Mouse (Mus musculus): ENCODE results near the gene Cpt1b. TPM values are rescaled to one million over a fixed set of nuclear protein-coding genes. Genes with fewer than 3 reads are reported as not detected.
A peak's percentile ranks its signal among the peaks of the same experiment; 100 is the strongest.

The Cpt1b gene
- polyA plus RNA-seq (2012; rRNA removed) = 374 and 414 TPM in 2 replicates

DNA sequence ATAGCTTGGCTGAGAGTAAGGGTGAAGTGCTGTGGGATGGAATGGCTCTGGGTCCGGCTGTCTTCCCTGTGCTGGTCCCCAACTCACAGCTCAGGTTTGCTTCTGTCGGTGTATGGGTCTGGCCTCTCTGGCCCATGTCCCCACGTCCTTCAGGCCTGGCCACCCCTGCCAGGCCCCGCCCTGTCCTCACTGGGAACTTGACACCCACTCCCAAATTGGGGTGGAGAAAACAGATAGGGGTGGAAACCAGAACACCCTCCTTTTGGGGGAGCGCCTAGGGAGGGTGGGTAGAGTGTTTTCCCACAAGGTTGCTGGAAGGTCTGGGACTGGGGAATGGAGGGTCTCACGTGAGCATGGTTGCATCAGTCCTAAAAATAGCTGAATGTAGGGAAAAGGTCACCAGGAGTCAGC is at the start of gene Cpt1b:
Gene Cpt1b (minus strand): TSS at position 153 of the 411 bp plus-strand sequence.
- Histone ChIP-seq H3K4me1 (ENCODE audit: control insufficient read depth, insufficient read depth, low read length) (peaks cover 19% of the 10 kb centered on the region), H3K27me3 (ENCODE audit: control insufficient read depth, insufficient read depth, low read length) (no peaks in the 10 kb centered on the region), H3K27ac (ENCODE audit: control insufficient read depth, insufficient read depth, low read depth, low read length) (peak within 1 kb of the TSS; percentile 90), H3K4me3 (ENCODE audit: control insufficient read depth, low read depth, low read length) (peak within 1 kb of the TSS; percentile 92), H3K36me3 (ENCODE audit: control insufficient read depth, insufficient read depth, low read length) (no peaks in the 10 kb centered on the region; the same call in 1 of the 2 replicates)
- TF ChIP-seq CTCF (IDR thresholded peaks at IDR 0.05; ENCODE audit: control insufficient read depth, insufficient read depth, insufficient replicate concordance, low read depth, low read length) (no peak), POLR2A (IDR thresholded peaks at IDR 0.05; ENCODE audit: control insufficient read depth, low read depth, low read length) (no peak)

GRCm38 (mm10) chr15:89475293-89475600 is 49.6 kb upstream of the Cpt1b start:
- Histone ChIP-seq H3K4me1 (ENCODE audit: control insufficient read depth, insufficient read depth, low read length) (peaks cover 26% of the 10 kb centered on the region), H3K4me3 (ENCODE audit: control insufficient read depth, low read depth, low read length) (peak overlapping the region; percentile 79), H3K27ac (ENCODE audit: control insufficient read depth, insufficient read depth, low read depth, low read length) (peak overlapping the region; percentile 63), H3K27me3 (ENCODE audit: control insufficient read depth, insufficient read depth, low read length) (no peaks in the 10 kb centered on the region), H3K36me3 (ENCODE audit: control insufficient read depth, insufficient read depth, low read length) (peaks cover 1% of the 10 kb centered on the region; the same call in 1 of the 2 replicates)
- TF ChIP-seq CTCF (IDR thresholded peaks at IDR 0.05; ENCODE audit: control insufficient read depth, insufficient read depth, insufficient replicate concordance, low read depth, low read length) (no peak), POLR2A (IDR thresholded peaks at IDR 0.05; ENCODE audit: control insufficient read depth, low read depth, low read length) (no peak)

- TF ChIP-seq POLR2A (IDR thresholded peaks at IDR 0.05; ENCODE audit: control insufficient read depth, low read depth, low read length) (peak; percentile 22; the same call in 1 of the 2 replicates), CTCF (IDR thresholded peaks at IDR 0.05; ENCODE audit: control insufficient read depth, insufficient read depth, insufficient replicate concordance, low read depth, low read length) (no peak)
- peaks cover 25% of the 10 kb centered on the region for H3K4me1 ChIP-seq (ENCODE audit: control insufficient read depth, insufficient read depth, low read length)
- H3K27me3 ChIP-seq (ENCODE audit: control insufficient read depth, insufficient read depth, low read length) = no peaks in the 10 kb centered on the region
- peak overlapping the region; percentile 79 for H3K4me3 ChIP-seq (ENCODE audit: control insufficient read depth, low read depth, low read length)
- peak overlapping the region; percentile 63 for H3K27ac ChIP-seq (ENCODE audit: control insufficient read depth, insufficient read depth, low read depth, low read length)
- peaks cover 1% of the 10 kb centered on the region; the same call in 1 of the 2 replicates for H3K36me3 ChIP-seq (ENCODE audit: control insufficient read depth, insufficient read depth, low read length)
Measured at GRCm38 (mm10) chr15:89474596-89475292, 49.1 kb upstream of the Cpt1b start.

- TF ChIP-seq CTCF (IDR thresholded peaks at IDR 0.05; ENCODE audit: control insufficient read depth, insufficient read depth, insufficient replicate concordance, low read depth, low read length) (no peak), POLR2A (IDR thresholded peaks at IDR 0.05; ENCODE audit: control insufficient read depth, low read depth, low read length) (no peak)
- peaks cover 1% of the 10 kb centered on the region; the same call in 1 of the 2 replicates for H3K36me3 ChIP-seq (ENCODE audit: control insufficient read depth, insufficient read depth, low read length)
- H3K27me3 ChIP-seq (ENCODE audit: control insufficient read depth, insufficient read depth, low read length) = no peaks in the 10 kb centered on the region
- H3K27ac ChIP-seq (ENCODE audit: control insufficient read depth, insufficient read depth, low read depth, low read length) = no peak overlapping the region
- peak overlapping the region; percentile 79 for H3K4me3 ChIP-seq (ENCODE audit: control insufficient read depth, low read depth, low read length)
- peaks cover 25% of the 10 kb centered on the region for H3K4me1 ChIP-seq (ENCODE audit: control insufficient read depth, insufficient read depth, low read length)
Measured at GRCm38 (mm10) chr15:89473921-89474320, 48.3 kb upstream of the Cpt1b start.

- Histone ChIP-seq H3K27ac (ENCODE audit: control insufficient read depth, insufficient read depth, low read depth, low read length) (no peak overlapping the region), H3K27me3 (ENCODE audit: control insufficient read depth, insufficient read depth, low read length) (no peaks in the 10 kb centered on the region), H3K4me1 (ENCODE audit: control insufficient read depth, insufficient read depth, low read length) (peaks cover 25% of the 10 kb centered on the region), H3K4me3 (ENCODE audit: control insufficient read depth, low read depth, low read length) (no peak overlapping the region), H3K36me3 (ENCODE audit: control insufficient read depth, insufficient read depth, low read length) (peaks cover 1% of the 10 kb centered on the region; the same call in 1 of the 2 replicates)
- TF ChIP-seq POLR2A (IDR thresholded peaks at IDR 0.05; ENCODE audit: control insufficient read depth, low read depth, low read length) (no peak), CTCF (IDR thresholded peaks at IDR 0.05; ENCODE audit: control insufficient read depth, insufficient read depth, insufficient replicate concordance, low read depth, low read length) (no peak)
Measured at GRCm38 (mm10) chr15:89473370-89473769, 47.7 kb upstream of the Cpt1b start.

- Histone ChIP-seq H3K4me1 (ENCODE audit: control insufficient read depth, insufficient read depth, low read length) (peaks cover 18% of the 10 kb centered on the region), H3K27me3 (ENCODE audit: control insufficient read depth, insufficient read depth, low read length) (no peaks in the 10 kb centered on the region), H3K4me3 (ENCODE audit: control insufficient read depth, low read depth, low read length) (no peak overlapping the region), H3K36me3 (ENCODE audit: control insufficient read depth, insufficient read depth, low read length) (0 out of 2 replicates have a peak, but pooled peaks cover 1% of the 10 kb centered on the region), H3K27ac (ENCODE audit: control insufficient read depth, insufficient read depth, low read depth, low read length) (no peak overlapping the region)
- no peak for TF ChIP-seq CTCF (IDR thresholded peaks at IDR 0.05; ENCODE audit: control insufficient read depth, insufficient read depth, insufficient replicate concordance, low read depth, low read length)
- TF ChIP-seq POLR2A (IDR thresholded peaks at IDR 0.05; ENCODE audit: control insufficient read depth, low read depth, low read length) = no peak
Measured at GRCm38 (mm10) chr15:89471476-89471875, 45.8 kb upstream of the Cpt1b start.

DNA sequence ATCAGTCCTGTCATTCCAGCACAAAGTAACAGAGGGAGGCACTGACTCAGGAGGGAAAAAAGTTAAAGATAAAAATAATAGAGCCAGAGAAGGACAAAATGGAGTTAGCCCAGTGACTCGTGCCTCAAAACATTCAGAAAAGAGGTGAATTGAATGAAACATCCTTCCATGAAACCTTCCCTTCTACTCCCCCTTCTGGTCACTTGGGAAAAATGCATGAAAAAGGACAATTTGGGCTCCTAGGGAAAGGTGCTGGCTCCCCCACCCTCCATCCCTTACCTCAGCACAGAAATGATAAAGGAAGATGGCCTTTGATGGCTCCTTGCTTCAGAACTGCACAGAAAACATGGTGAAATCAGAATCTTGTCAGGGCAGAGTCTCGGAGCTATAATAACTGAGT is 42.9 kb upstream of the Cpt1b start:
- no peak overlapping the region for H3K27ac ChIP-seq (ENCODE audit: control insufficient read depth, insufficient read depth, low read depth, low read length)
- H3K4me3 ChIP-seq (ENCODE audit: control insufficient read depth, low read depth, low read length) = no peak overlapping the region
- H3K4me1 ChIP-seq (ENCODE audit: control insufficient read depth, insufficient read depth, low read length) = no peaks in the 10 kb centered on the region
- TF ChIP-seq POLR2A (IDR thresholded peaks at IDR 0.05; ENCODE audit: control insufficient read depth, low read depth, low read length) (no peak), CTCF (IDR thresholded peaks at IDR 0.05; ENCODE audit: control insufficient read depth, insufficient read depth, insufficient replicate concordance, low read depth, low read length) (no peak)
- no peaks in the 10 kb centered on the region for H3K27me3 ChIP-seq (ENCODE audit: control insufficient read depth, insufficient read depth, low read length)
- no peaks in the 10 kb centered on the region for H3K36me3 ChIP-seq (ENCODE audit: control insufficient read depth, insufficient read depth, low read length)

All from testis, adult 2 months (tissue).